Mouse (Mus musculus) G1E (cell line): ENCODE results near the gene Rpl9. TPM values are rescaled to one million over a fixed set of nuclear protein-coding genes. Genes with fewer than 3 reads are reported as not detected.

Experiments used
- ATAC-seq: 2 replicates; pipeline ENCODE4 v1.8.0; 2016; ENCODE audit warnings: mild to moderate bottlenecking; ENCODE audit not compliant: insufficient number of reproducible peaks, poor library complexity, low FRiP score, severe bottlenecking; ENCODE audit errors: extremely low read depth
- DNase-seq: peaks from one replicate; pipeline ENCODE4 v3.0.0; 2012; ENCODE audit warnings: low spot score
- H3K27me3 ChIP-seq: 2 replicates; pipeline ENCODE4 v1.6.1; 2012; ENCODE audit warnings: mild to moderate bottlenecking, low read length, inconsistent platforms; ENCODE audit not compliant: insufficient read depth
- H3K36me3 ChIP-seq: replicated peaks from 2 replicates; pipeline ENCODE3; 2012; ENCODE audit warnings: mild to moderate bottlenecking, inconsistent platforms
- H3K4me1 ChIP-seq: 2 replicates; pipeline ENCODE4 v1.6.1; 2012; ENCODE audit warnings: low read depth, low read length, inconsistent platforms, mixed read lengths; ENCODE audit not compliant: insufficient read depth
- H3K4me3 ChIP-seq: 2 replicates; pipeline ENCODE4 v1.5.1; 2012; ENCODE audit warnings: low read depth, mild to moderate bottlenecking, inconsistent platforms, low read length, moderate library complexity, mixed read lengths
- H3K9me3 ChIP-seq: replicated peaks from 2 replicates; pipeline ENCODE4 v1.6.1; 2012; ENCODE audit warnings: inconsistent platforms
- CTCF ChIP-seq: IDR thresholded peaks from 2 replicates; pipeline ENCODE4 v1.5.1; 2012; ENCODE audit warnings: low read depth, low read length, inconsistent platforms, mixed read lengths
- GATA1 ChIP-seq: IDR thresholded peaks from 2 replicates; pipeline ENCODE4 v1.6.1; 2012; ENCODE audit warnings: borderline replicate concordance, low read length, inconsistent platforms, mixed read lengths
- GATA2 ChIP-seq: IDR thresholded peaks from 2 replicates; pipeline ENCODE4 v1.6.1; 2012; ENCODE audit warnings: low read depth, low read length, inconsistent platforms, borderline replicate concordance
- POLR2AphosphoS5 ChIP-seq: IDR thresholded peaks from 2 replicates; pipeline ENCODE4 v1.6.1; 2012; ENCODE audit warnings: low read depth, low read length, inconsistent platforms; ENCODE audit not compliant: insufficient replicate concordance
- TAL1 ChIP-seq: conservative IDR thresholded peaks from 2 replicates; pipeline ENCODE4 v1.6.1; 2012; ENCODE audit warnings: low read depth, low read length, inconsistent platforms, mixed read lengths
- polyA plus RNA-seq: library from polyadenylated mRNA; stranded (reverse); fragments of >175 nt; gene quantifications from 2 replicates; pipeline ENCODE4 v1.2.3, GENCODE M21; 2012
- total RNA-seq, 2 experiments: library from RNA; stranded (forward) in 1 of 2; stranded (reverse) in 1 of 2; fragments of 200-1000 nt in 1 of 2; fragments of >200 nt in 1 of 2; fragmentation: Nextera tagmentation in 1 of 2; gene quantifications; 2 replicates each; pipeline ENCODE4 v1.2.3; 2014 to 2017

Gene Rpl9
- total and polyA plus RNA-seq, 3 experiments: 54.1 to 2,141 (median 1,060) TPM

DNA sequence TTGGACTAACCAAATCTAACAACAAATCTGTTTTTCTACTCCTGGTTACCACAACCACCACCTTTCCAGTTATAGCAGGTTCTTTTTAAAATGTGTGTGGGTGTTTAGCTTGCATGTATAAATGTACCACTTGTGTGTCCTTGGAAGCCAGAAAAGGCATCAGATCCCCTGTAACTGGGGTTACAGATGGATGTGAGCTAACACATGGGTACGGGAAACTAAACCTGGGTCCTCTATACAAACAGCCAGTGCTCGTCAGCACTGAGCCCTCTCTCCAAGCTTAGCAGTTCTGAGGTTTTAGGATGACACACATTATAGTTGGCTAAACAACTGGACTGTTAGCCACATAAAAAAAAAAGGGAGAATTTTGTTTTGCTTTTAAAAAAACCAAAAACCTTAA, 5.5 kb downstream of the Rpl9 start:
- TF ChIP-seq GATA2 (no peak), TAL1 (no peak), POLR2AphosphoS5 (no peak), CTCF (no peak), GATA1 (no peak)
- Histone ChIP-seq H3K36me3 (peaks cover 37% of the 10 kb centered on the region), H3K4me1 (peaks cover 17% of the 10 kb centered on the region), H3K9me3 (no peaks in the 10 kb centered on the region), H3K4me3 (no peak overlapping the region), H3K27me3 (no peaks in the 10 kb centered on the region)
- DNase-seq: no peak
- no peak for ATAC-seq

DNA sequence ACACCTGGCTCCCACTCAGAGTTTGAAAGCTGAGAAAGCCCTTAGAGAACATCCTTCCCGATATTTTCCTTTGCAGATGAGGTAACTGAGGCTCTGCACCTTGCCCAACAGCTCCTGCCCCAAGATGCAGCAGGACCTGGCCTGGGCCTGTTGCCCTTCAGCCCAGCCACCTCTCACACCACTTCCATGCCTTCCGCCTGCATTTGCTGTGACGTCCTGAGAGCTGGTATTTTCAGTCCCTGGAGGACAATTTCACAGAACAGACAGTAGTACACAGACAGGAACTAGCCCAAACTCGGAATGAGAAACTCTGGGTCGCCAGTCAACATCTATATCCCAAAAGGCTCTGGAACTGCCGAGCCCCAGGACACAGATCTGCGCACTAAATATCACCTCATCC, 16.5 kb downstream of the Rpl9 start:
- H3K9me3 ChIP-seq: no peaks in the 10 kb centered on the region
- no peak for TF ChIP-seq GATA2
- TF ChIP-seq GATA1: no peak
- TF ChIP-seq TAL1: no peak
- no peak for TF ChIP-seq POLR2AphosphoS5
- TF ChIP-seq CTCF: no peak
- H3K27me3 ChIP-seq: peaks cover 53% of the 10 kb centered on the region
- no peak overlapping the region for H3K4me3 ChIP-seq
- DNase-seq: no peak
- H3K36me3 ChIP-seq: no peaks in the 10 kb centered on the region
- ATAC-seq: no peak
- H3K4me1 ChIP-seq: no peaks in the 10 kb centered on the region; the same call in 1 of the 2 replicates

DNA sequence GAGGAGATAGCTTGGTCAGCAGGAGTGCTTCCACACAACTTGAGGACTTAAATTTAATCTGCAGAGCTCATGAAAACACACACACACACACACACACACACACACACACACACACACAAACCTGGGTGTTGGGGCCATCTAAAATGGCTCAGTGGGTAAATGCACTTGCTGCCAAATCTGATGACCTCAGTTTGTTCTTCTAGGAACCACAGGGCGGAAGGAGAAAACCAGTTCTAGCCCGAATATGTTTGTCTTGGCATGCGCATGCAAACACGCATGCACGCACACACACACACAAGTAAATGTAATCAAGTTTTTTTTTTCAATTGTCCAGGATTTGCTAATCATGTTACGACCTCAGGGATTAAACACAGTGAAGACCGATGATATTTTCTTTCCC, 19.7 kb downstream of the Rpl9 start:
- H3K4me1 ChIP-seq: no peaks in the 10 kb centered on the region
- no peak for TF ChIP-seq GATA1
- no peak for TF ChIP-seq CTCF
- TF ChIP-seq TAL1: no peak
- no peak for TF ChIP-seq POLR2AphosphoS5
- TF ChIP-seq GATA2: no peak
- no peak overlapping the region for H3K4me3 ChIP-seq
- no peaks in the 10 kb centered on the region for H3K9me3 ChIP-seq
- ATAC-seq (no peak), DNase-seq (no peak)
- no peaks in the 10 kb centered on the region for H3K36me3 ChIP-seq
- peaks cover 52% of the 10 kb centered on the region for H3K27me3 ChIP-seq

DNA sequence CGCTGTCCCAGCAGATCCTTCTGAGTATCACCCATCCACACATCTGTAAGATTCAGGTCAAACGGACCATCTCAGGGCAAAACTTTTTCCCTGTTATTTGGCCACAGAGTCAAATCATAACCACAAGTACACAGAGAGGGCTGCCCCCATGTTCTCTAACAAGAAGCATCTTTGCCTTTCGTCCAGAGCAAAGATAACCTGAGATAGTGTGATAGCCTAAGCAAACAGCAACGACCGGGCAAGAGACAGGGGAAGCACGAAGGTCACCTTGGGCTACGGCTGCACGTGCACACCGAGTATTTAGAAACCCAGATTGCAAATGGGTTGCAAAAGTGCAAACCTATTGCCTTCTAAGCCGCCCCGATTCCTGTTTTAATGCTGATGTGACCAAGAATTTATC, 23.4 kb downstream of the Rpl9 start:
- Histone ChIP-seq H3K36me3 (no peaks in the 10 kb centered on the region), H3K4me1 (no peaks in the 10 kb centered on the region), H3K4me3 (no peak overlapping the region), H3K9me3 (no peaks in the 10 kb centered on the region), H3K27me3 (peaks cover 43% of the 10 kb centered on the region)
- ATAC-seq: no peak
- TF ChIP-seq GATA2 (no peak), TAL1 (no peak), GATA1 (no peak), CTCF (no peak), POLR2AphosphoS5 (no peak)
- DNase-seq: no peak

DNA sequence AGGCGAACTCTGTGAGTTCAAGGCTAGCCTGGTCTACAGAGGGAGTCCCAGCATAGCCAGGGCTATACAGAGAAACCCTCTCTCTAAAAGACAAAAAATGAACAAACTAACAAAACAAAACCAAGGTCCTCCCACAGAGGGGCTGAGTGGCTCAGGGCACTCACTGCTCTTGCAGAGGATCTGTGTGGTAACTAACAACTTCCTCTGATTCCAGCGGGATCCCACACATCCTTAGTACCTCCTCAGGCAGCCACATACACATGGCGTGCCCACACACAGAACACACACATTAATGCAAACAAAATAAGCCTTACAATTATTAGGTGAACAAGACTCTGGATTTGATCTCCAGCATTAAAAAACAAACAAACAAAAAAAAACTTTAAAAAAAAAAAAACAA, 33.5 kb downstream of the Rpl9 start:
- DNase-seq (no peak), ATAC-seq (no peak)
- no peak for TF ChIP-seq GATA2
- no peak for TF ChIP-seq TAL1
- Histone ChIP-seq H3K9me3 (no peaks in the 10 kb centered on the region), H3K4me3 (no peak overlapping the region), H3K27me3 (peaks cover 17% of the 10 kb centered on the region), H3K4me1 (0 out of 2 replicates have a peak, but pooled peaks cover 2% of the 10 kb centered on the region), H3K36me3 (no peaks in the 10 kb centered on the region)

DNA sequence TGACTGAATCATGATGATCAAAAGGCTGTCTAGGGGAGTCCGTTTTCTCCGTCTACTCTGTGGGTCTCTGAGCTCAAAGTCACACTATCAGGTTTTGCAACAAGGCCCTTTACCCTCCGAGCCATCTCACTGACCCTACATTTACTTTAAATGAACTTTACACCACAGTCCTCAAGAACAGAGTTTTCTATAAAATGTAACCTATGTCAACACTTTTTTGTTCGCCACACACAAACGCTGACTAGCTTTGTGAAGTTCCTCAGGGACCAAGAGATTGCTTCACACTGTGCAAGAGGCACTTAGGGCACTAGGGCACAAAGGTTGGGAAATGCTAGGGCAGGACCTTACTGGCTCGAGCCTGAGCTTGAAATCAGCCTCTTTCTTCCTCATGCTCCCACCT, 34.4 kb downstream of the Rpl9 start:
- Histone ChIP-seq H3K4me3 (no peak overlapping the region), H3K27me3 (peaks cover 26% of the 10 kb centered on the region), H3K36me3 (no peaks in the 10 kb centered on the region), H3K4me1 (0 out of 2 replicates have a peak, but pooled peaks cover 2% of the 10 kb centered on the region), H3K9me3 (no peaks in the 10 kb centered on the region)
- ATAC-seq (no peak), DNase-seq (no peak)
- TF ChIP-seq POLR2AphosphoS5 (no peak), TAL1 (no peak), GATA1 (no peak), GATA2 (no peak), CTCF (no peak)

DNA sequence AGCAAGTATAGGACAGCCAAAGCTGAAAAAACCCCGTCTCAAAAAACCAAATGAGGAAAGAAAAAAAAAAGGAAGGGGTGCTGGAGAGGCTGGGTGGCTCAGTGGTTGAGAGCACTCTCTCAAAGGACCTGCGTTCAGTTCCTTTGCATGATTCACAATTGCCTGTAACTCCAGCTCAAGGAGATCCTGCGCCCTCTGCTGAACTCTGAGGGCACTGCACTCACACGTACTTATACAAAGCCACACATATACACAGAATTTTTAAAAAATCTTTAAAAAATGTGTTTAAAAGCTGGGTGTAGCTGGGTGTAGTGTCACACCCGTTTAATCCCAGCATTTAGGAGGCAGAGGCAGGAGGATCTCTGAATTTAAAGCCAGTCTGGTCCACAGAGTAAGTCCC, 36.3 kb downstream of the Rpl9 start:
- Histone ChIP-seq H3K4me3 (no peak overlapping the region), H3K36me3 (no peaks in the 10 kb centered on the region), H3K4me1 (0 out of 2 replicates have a peak, but pooled peaks cover 6% of the 10 kb centered on the region), H3K27me3 (peaks cover 22% of the 10 kb centered on the region), H3K9me3 (no peaks in the 10 kb centered on the region)
- no peak for TF ChIP-seq POLR2AphosphoS5
- no peak for TF ChIP-seq GATA1
- TF ChIP-seq TAL1: no peak
- TF ChIP-seq CTCF: no peak
- no peak for TF ChIP-seq GATA2
- ATAC-seq (no peak), DNase-seq (no peak)
